Mouse (Mus musculus) adrenal gland, adult 18-20 months (tissue): Measurements from ENCODE around the gene Commd8. TPM values are rescaled to one million over a fixed set of nuclear protein-coding genes. Genes with fewer than 3 reads are reported as not detected.
"Not testable (repeated sequence)": the region's sequence is repeated elsewhere in the genome, so short reads cannot be mapped to it uniquely, and the experiment has no call there.

Experiments
- DNase-seq, 2 experiments: peaks; one replicate each; pipeline ENCODE4 v3.0.0; 2021 to 2022; ENCODE audit warnings: low spot score in 2 of 2
- total RNA-seq, 2 experiments: library from RNA; stranded (reverse); gene quantifications; 1 replicate in 1 of 2; 2 replicates in 1 of 2; pipeline ENCODE4 v1.2.3; 2021

Commd8 gene
- total RNA-seq, 2 experiments from 2014 or later: 53.5 to 56.1 TPM

DNA sequence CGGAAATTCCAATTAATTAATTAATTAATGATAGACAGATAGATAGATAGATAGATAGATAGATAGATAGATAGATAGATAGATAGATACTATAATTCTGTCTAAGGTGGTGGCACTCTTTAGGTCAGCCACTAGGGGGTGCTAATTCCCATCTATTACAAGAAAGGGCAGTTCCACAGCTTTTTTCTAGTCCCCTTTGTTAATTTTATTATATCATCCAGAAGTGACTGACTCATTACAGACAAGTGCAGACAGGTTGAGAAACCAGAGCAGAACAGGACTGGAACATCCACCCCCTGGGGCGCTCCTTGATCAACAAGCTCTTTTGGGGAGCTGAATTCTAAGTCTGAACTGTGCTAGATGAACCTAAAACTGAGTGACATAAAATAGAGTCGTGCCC, 4.7 kb upstream of the Commd8 start:
- DNase-seq: peak; percentile 30 to 52

DNA sequence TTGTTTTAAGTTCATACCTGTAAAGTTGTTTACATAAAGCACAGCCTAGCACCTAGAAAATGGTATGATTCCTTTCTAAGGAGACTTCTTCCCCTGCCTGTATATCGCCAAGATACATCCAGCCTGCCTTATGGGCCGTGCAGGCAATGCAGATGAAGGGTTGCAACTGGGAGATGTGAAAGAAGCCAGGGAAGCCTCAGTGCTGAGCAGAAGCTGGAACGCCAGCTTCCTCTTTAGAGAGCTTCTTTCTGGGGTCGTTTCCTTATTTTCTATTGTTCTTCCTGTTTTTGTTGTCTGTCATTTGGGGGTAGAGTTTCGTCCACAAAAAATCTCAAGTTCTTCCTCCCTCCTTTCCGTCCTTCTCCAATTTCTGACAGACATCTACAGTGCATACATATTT, 2.1 kb upstream of the Commd8 start:
- no peak for DNase-seq

DNA sequence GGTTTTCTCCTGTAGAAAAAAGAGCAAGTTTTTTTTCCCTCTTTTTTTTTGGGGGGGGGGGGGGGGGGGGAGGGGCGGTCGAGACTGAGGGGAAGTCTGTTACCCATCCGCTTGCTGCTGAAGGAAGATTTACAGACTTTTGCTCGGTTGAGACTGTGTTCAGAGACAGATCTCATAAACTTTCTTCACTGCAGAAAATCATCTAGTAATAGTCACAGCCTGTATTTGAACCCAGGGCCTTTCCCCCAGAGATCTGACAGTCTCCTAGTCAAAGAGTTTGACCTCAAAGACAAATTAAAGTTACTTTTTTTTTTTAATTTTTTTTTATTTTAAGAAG, 264 bp upstream of the Commd8 start:
- DNase-seq: no peak

DNA sequence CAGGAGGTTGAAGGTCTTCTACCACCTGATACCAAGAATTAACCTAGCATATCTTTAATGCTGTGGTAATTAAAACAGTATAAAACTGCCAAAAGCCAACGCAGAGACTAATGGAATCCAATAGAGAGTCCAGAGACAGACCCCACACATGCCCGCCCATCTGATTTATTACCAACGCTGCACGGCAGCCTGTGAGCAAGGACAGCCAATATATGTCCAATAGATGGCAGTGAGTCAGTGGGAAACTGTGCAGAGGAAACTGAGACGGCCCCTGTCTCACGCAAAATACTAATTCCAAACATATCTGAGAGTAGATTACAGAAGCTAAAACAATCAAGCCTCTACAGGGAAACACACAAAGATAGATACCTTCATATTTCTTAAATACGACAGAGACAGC, 3.6 kb downstream of the Commd8 start:
- DNase-seq: no peak

DNA sequence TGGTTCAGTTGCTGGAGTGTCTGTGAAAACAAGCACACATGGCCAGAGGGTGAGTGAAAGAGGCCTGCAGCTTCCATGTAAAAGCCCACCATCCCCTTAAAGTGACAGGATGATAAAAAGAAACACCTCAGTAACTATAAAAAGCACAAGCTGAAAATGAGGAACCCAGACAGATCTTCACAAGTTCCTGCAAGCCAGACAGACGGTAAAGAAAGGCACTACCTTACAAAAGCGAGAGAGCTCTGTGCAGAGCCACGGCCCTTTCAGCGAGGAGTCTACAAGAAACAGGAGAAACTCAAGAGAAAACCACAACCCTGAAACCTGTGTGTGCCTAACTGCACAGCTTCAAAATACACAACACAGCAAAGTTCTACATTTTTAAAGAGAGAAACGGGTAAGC, 5.1 kb downstream of the Commd8 start:
- DNase-seq: no peak

DNA sequence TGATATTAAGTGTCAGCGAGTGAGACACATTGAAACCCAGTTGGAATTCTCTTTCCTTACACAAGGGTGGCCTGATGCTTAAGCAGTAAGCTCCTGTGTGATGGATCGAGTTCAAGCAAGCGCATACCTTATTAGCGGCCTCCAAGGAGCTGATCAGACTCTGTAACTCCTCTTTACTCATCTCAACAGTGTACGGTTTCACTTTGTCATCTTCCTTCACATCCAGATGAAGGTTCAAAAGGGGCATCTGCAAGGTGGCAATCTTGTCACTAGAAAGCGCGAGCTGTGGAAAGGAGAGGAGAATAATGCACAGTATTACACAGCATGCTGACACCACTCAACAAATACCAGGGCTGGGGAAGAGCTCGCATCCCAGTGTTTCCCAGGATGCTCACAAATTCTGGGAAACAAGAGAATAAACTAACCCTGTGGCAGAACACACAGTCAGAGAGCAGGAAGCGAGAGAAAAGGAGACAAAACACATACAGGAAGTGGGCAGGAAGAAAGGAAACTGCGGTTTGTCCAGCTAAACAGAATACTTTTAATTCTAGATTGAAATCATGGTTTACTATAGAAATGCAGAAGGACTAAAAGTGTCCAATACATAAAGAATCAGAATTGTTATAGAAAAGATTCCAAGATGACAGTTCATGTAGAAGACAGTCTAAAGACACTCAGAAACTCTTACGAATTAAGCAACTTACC, 7.1 kb downstream of the Commd8 start:
- DNase-seq: no peak

DNA sequence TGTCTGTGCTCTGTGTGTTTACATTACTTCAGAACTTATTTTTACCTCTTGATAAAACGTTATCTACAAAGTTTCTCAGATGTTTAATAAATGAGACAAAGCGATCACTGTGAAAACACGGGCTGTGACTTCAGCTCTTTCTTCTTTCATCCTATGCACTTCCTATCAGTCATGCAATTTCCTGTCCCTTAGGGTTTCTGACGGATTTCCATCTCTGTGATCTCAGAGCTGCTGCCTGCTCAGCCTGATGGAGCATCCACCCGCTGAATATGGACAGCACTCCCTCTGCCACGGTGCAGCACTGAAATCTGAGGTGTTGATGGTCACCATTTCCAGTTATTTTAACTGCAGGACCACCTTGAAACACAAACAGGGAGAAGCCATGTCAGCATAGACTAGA, 8.5 kb downstream of the Commd8 start:
- no peak for DNase-seq

DNA sequence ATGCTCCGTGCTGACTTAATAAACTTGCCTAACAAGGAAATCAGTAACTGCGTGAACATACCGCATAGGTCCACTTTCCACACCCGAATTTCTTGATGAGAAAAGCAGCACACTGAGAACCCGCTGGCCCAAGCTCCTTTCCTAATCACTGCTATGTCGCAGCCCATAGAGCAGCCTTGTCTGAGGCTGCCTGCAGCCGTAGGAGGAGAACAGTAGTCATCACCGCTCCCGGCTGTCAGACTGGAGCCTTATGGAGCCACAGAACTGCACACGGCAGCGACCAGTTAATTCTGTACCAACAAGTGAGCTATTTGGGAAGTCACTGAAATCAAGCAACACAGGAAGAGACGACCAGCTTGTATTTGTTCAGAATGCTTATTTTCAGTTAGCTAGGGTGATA, 9.3 kb downstream of the Commd8 start:
- no peak for DNase-seq

DNA sequence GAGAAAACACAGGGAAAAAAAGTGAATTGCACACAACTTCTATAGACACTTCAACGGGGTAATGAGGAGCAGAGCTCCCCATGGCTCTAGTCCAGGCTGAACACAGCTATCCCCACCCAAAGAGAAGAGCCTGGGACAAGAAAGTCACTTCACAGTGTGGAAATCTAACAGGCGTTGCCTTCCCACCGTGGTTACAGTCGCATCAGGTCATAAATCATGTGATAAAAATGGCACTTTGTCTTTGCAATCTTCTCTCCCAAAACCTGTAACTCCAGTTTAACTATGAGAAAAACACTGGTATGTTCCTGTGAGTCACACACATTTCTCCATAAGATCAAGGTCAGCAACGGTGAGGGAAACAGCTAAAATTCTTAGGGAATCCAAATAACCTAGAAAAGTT, 11.4 kb downstream of the Commd8 start:
- peak in 1 of 2 experiments; percentile 9 for DNase-seq

DNA sequence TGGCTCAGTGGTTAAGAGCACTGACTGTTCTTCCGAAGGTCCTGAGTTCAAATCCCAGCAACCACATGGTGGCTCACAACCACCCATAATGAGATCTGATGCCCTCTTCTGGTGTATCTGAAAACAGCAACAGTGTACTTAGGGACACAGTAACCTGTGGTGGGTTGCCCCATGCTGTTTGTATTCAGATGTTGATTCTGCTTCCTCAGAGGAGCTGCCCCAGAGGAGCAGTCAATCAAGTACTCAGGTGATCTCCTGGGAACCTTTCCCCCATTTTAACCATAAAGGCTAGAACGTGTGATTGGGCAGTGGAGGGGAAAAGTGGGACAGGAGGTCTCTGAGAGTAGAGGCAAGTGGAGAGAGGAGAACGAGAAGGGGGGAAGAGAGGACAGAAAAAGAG, 12.3 kb downstream of the Commd8 start:
- DNase-seq: not testable (repeated sequence)

DNA sequence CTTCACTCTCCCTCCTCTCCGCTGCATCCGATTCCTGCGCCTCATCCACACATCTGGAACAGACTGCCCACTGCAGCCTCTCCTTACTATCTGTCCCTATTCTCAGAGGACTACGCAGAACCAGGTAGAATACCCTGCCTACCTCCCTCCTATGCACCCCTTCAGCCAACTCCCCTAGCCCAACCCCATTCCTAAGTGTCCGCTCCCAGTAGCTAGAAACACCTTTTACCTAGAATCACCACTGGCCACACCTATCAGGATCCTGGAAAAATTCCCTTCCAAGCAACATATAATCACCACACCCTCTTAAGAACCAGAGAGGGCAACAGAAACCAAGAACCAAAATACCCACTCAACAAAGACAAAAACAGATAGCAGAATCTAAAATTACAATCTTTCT, 17.1 kb downstream of the Commd8 start:
- no peak for DNase-seq

DNA sequence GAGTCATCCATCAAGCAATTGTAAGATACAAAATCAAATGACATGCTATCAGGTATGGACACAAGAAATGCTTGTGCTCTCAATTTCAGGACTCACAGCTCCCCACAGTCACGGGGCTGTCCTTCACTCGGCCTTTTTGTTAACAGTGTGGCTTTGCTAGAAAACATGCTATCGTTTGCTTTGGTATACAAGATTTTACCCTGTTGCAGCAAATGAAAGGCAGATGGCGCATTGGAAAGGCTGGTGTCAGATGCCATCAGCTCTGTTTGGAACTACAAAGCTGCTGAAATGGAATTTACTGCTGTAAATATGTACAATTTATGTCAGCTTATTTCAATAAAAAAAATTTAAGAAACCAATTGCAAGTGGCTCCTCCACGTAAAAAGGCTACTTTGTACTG, 19.3 kb downstream of the Commd8 start:
- DNase-seq: no peak

DNA sequence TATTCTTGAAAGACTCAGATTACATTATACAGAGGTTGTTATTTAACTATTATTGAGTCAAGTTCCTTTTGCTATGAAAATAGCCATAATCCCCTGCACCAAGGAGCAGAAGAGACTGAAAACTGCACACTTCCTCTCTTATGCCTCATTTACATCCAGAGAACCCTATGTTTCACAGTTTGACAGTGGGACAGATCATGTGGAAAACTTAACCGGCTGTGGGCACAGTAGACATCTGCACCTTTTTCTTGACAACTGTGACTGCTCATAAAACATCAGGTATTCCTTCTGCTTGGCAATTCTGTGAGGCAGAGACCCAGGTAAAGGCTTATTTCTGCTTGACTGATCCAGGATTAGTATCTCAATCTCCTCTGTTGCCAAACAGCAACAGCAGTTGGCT, 28.4 kb downstream of the Commd8 start:
- no peak for DNase-seq

DNA sequence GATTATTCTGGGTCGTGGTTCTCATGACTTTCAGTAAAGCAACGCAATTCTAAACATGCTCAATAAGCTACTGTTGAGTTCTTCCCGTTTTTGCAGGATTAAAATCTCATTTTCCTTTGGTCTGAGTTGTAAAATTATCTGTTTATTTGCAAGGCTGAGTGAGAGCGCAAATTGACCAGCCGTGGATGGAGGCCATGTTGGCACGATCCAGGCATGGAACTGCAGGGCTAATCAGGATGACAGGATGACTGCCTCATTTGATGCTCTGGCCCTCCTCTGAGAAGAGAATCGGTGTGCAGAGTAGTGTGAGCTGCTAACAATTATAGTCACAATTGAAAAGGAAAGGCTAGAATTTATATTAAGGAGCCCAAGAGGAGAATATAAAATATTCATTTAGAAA, 29.7 kb downstream of the Commd8 start:
- DNase-seq: no peak

DNA sequence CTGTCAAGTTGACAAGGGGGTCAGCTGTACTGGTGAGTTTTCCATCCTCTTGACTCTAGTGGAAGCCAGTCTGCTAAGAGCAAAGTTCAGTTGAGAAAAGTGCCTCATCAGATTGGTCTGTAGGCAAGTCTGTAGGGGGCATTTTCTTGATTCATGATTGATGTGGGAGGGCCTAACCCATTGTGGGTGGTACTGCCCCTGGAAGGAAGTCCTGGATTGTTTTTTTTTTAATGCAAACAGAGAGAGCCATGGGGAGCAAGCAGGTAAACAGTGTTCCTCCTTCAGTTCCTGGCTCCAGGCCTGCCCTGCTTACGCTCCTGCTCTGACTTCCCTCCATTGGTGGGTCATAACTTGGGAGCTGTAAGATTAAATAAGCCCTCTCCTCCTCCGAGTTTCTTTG, 34.1 kb downstream of the Commd8 start:
- DNase-seq: no peak

DNA sequence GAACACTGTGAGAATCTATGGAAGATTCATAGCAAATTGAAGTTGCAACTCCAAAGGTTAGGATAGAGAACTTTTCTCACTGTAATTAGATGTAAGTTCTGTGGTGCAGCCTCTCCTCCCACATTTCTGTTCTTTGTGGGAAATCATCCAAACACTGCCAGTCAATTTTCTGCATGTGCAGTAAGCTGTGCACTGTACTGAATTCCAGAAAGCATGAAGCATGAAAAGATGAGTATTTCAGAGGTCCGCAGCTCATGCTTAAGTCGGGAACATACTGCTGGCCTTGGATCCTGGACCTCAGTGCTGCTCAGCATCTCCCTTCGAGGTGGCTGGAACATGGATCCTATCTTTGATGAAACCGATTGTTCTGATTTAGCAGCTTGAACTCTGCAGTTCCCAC, 41.3 kb downstream of the Commd8 start:
- no peak for DNase-seq

DNA sequence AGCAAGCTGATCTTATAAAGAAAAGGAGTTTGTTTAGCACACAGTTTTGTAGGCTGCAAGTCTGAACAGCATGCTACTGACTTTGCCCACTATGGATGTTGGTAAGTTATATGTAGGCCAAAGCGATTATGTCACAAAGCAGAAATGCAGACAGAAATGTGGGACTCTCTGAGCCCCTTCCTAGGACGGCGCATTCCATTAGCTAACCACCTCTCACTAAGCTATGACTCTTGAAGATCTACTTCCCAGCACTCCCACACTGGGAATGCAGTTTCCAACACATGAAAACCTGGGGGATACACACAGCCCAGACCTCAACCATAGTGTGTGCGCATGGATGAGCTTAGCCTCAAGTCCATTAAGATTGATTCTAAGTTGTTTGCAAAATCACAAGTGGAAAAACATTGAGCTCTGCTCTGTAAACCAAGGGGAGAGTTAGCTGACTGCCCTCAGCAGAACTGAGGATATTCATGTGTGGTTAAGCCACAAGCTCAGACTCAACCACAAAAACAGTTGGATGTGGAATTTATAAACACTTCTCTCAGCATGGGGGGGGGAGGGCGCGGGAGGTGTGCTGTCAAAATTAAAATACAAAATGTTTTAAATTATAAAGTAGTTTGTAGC, 45.5 kb downstream of the Commd8 start:
- no peak for DNase-seq
